Mouse (Mus musculus): Measurements from ENCODE around the gene Olfr120.
"Not testable (repeated sequence)": the region's sequence is repeated elsewhere in the genome, so short reads cannot be mapped to it uniquely, and the experiment has no call there.

Olfr120 gene

GRCm38 (mm10) chr17:37721508-37721907 is at the start of gene Olfr120:
Gene Olfr120, plus strand, starts transcription at chr17:37721808.
- DNase-seq (ENCODE audit: low read depth, low spot score), result no peak

DNA sequence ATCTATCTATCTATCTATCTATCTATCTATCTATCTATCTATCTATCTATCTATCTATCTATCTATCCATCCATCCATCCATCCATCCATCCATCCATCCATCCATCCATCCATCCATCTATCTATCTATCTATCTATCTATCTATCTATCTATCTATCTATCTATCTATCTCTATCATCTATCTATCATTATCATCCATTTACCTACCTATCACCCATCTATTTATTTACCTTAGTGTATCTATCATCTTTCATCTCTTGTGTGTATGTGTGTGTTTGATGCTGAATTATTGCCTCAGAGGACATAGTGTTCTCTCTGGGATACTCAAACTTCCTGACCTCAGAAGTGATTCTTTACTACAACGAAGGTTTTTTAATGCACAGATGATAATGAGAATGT is 25.3 kb upstream of the Olfr120 start, which contains the start of gene Olfr119:
Olfr119 (plus strand) TSS at position 301 of the 400 bp plus-strand sequence.
- DNase-seq (ENCODE audit: low read depth, low spot score), result not testable (repeated sequence)

DNA sequence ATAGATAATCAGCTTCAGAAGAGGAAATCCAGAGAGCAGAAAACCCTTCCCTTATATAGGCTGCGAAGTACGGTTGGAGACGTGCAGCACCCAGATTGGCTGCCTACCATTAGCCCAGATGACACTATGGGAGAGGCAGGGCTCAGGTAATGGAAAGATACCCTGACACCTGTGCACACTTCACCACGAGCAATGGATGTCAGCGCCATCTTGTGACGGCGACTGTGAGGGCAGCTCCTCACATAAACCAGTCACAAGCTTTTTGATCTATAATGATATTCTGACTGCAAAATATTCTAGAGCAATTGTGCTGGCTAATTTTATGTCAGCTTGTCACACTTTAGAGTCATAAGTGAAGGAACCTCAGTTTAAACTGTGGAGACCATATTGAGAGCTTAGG is 16.5 kb downstream of the Olfr120 start:
- no peak for DNase-seq (ENCODE audit: low read depth, low spot score)

- no peak for DNase-seq (ENCODE audit: low read depth, low spot score)
Measured at GRCm38 (mm10) chr17:37768307-37768706, 46.7 kb downstream of the Olfr120 start, which contains the start of gene Olfr122. Gene Olfr122, plus strand, starts transcription at chr17:37768607.

Data from c-Kit-negative CD71-positive TER-119-positive erythroid progenitor cells, embryonic 14.5 days (primary cell).